Mouse (Mus musculus) neural tube, embryonic 15.5 days (tissue): ENCODE results near the gene Mettl16. TPM values are rescaled to one million over a fixed set of nuclear protein-coding genes. Genes with fewer than 3 reads are reported as not detected.

Experiments used
- ATAC-seq: fragments of 200-750 bp; cut with Nextera tagmentation; 2 replicates; pipeline ENCODE4 v1.8.0; 2017; ENCODE audit warnings: mild to moderate bottlenecking, moderate TSS enrichment, moderate library complexity; ENCODE audit not compliant: low FRiP score
- H3K27ac ChIP-seq: fragments of 300-500 bp; sonication (generic); replicated peaks from 2 replicates; pipeline ENCODE4 v1.5.1; 2015; ENCODE audit warnings: mild to moderate bottlenecking, inconsistent platforms
- H3K27me3 ChIP-seq: fragments of 300-500 bp; sonication (generic); replicated peaks from 2 replicates; pipeline ENCODE4 v1.6.1; 2015; ENCODE audit warnings: inconsistent platforms
- H3K36me3 ChIP-seq: fragments of 300-500 bp; sonication (generic); 2 replicates; pipeline ENCODE4 v1.6.1; 2015; ENCODE audit warnings: inconsistent platforms
- H3K4me1 ChIP-seq: fragments of 300-500 bp; sonication (generic); 2 replicates; pipeline ENCODE4 v1.6.1; 2015; ENCODE audit warnings: inconsistent platforms
- H3K4me2 ChIP-seq: fragments of 300-500 bp; sonication (generic); 2 replicates; pipeline ENCODE4 v1.6.1; 2015; ENCODE audit warnings: inconsistent platforms, mild to moderate bottlenecking, moderate library complexity
- H3K4me3 ChIP-seq: fragments of 300-500 bp; sonication (generic); replicated peaks from 2 replicates; pipeline ENCODE4 v1.5.1; 2015; ENCODE audit warnings: mild to moderate bottlenecking, inconsistent platforms
- H3K9ac ChIP-seq: fragments of 300-500 bp; sonication (generic); replicated peaks from 2 replicates; pipeline ENCODE4 v1.6.1; 2015; ENCODE audit warnings: mild to moderate bottlenecking, inconsistent platforms
- H3K9me3 ChIP-seq: fragments of 300-500 bp; sonication (generic); replicated peaks from 2 replicates; pipeline ENCODE4 v1.6.1; 2016; ENCODE audit warnings: inconsistent platforms
- WGBS: fragments of 180-500 bp; shearing (Covaris S2); methylation state at CpG from one replicate; pipeline ENCODE4 v1.1.7; 2015; ENCODE audit warnings: mixed read lengths; 5-methylcytosine and 5-hydroxymethylcytosine counted together
- polyA plus RNA-seq: library from polyadenylated mRNA; unstranded; fragments of >200 nt; fragmentation: Nextera tagmentation; extraction: Ambion mirVana; gene quantifications from 2 replicates; pipeline ENCODE4 v1.2.1, GENCODE M21; 2015

Gene Mettl16
- polyA plus RNA-seq, 1 experiment from 2014 or later, result 45.5 TPM

- peaks cover 32% of the 10 kb centered on the region for H3K36me3 ChIP-seq
- H3K9ac ChIP-seq, result no peak overlapping the region
- WGBS, result 80% methylated on average over 9 of the region's 9 CpGs
- H3K4me1 ChIP-seq, result peaks cover 35% of the 10 kb centered on the region
- no peak overlapping the region for H3K4me2 ChIP-seq
- no peak for ATAC-seq
- no peak overlapping the region for H3K4me3 ChIP-seq
- no peaks in the 10 kb centered on the region for H3K9me3 ChIP-seq
- H3K27me3 ChIP-seq, result no peaks in the 10 kb centered on the region
- 0 out of 2 replicates have a peak overlapping the region, but pooled peaks have one; percentile 13 for H3K27ac ChIP-seq
Observed at GRCm38 (mm10) chr11:74841366-74841765, 70.7 kb downstream of the Mettl16 start.

- WGBS, result 85% methylated on average over 13 of the region's 13 CpGs
- Histone ChIP-seq H3K27me3 (no peaks in the 10 kb centered on the region), H3K9me3 (no peaks in the 10 kb centered on the region), H3K4me1 (peaks cover 30% of the 10 kb centered on the region), H3K9ac (no peak overlapping the region), H3K27ac (no peak overlapping the region), H3K36me3 (peaks cover 32% of the 10 kb centered on the region), H3K4me2 (no peak overlapping the region), H3K4me3 (no peak overlapping the region)
- no peak for ATAC-seq
Observed at GRCm38 (mm10) chr11:74842045-74842444, 71.4 kb downstream of the Mettl16 start.

- Histone ChIP-seq H3K9ac (no peak overlapping the region), H3K27ac (no peak overlapping the region), H3K4me2 (no peak overlapping the region), H3K36me3 (peaks cover 32% of the 10 kb centered on the region), H3K9me3 (no peaks in the 10 kb centered on the region), H3K4me1 (peaks cover 25% of the 10 kb centered on the region), H3K27me3 (no peaks in the 10 kb centered on the region), H3K4me3 (no peak overlapping the region)
- WGBS, result 85% methylated on average over 22 of the region's 22 CpGs
- ATAC-seq, result no peak
Observed at GRCm38 (mm10) chr11:74842656-74843434, 72.2 kb downstream of the Mettl16 start.

- Histone ChIP-seq H3K4me1 (peaks cover 28% of the 10 kb centered on the region), H3K4me2 (no peak overlapping the region), H3K27ac (no peak overlapping the region), H3K9ac (no peak overlapping the region), H3K4me3 (no peak overlapping the region), H3K9me3 (no peaks in the 10 kb centered on the region), H3K36me3 (peaks cover 32% of the 10 kb centered on the region), H3K27me3 (no peaks in the 10 kb centered on the region)
- ATAC-seq, result no peak
- WGBS, result 87% methylated on average over 2 of the region's 2 CpGs
Observed at GRCm38 (mm10) chr11:74843435-74843714, 72.7 kb downstream of the Mettl16 start.

- peaks cover 32% of the 10 kb centered on the region for H3K36me3 ChIP-seq
- 62% methylated on average over 5 of the region's 5 CpGs for WGBS
Observed at GRCm38 (mm10) chr11:74843761-74844160, 73.1 kb downstream of the Mettl16 start.

GRCm38 (mm10) chr11:74845784-74846183, 75.2 kb downstream of the Mettl16 start:
- Histone ChIP-seq H3K27me3 (no peaks in the 10 kb centered on the region), H3K4me2 (no peak overlapping the region), H3K27ac (no peak overlapping the region), H3K36me3 (peaks cover 46% of the 10 kb centered on the region), H3K4me1 (peaks cover 18% of the 10 kb centered on the region), H3K4me3 (no peak overlapping the region), H3K9ac (no peak overlapping the region), H3K9me3 (no peaks in the 10 kb centered on the region)
- ATAC-seq, result no peak
- WGBS, result 76% methylated on average over 3 of the region's 3 CpGs

More at GRCm38 (mm10) chr11:74843761-74844160, 73.1 kb downstream of the Mettl16 start:
- Histone ChIP-seq H3K9me3 (no peaks in the 10 kb centered on the region), H3K9ac (no peak overlapping the region), H3K4me3 (no peak overlapping the region), H3K4me1 (peaks cover 26% of the 10 kb centered on the region), H3K27ac (no peak overlapping the region), H3K4me2 (no peak overlapping the region), H3K27me3 (no peaks in the 10 kb centered on the region)
- ATAC-seq, result no peak

GRCm38 (mm10) chr11:74847919-74848521, 77.4 kb downstream of the Mettl16 start:
- H3K36me3 ChIP-seq, result peaks cover 52% of the 10 kb centered on the region
- peaks cover 16% of the 10 kb centered on the region for H3K4me1 ChIP-seq
- no peak overlapping the region; the same call in 1 of the 2 replicates for H3K27ac ChIP-seq
- peak; percentile 56 for ATAC-seq
- no peak overlapping the region for H3K4me2 ChIP-seq
- WGBS, result 3% methylated on average over 13 of the region's 13 CpGs
- H3K27me3 ChIP-seq, result no peaks in the 10 kb centered on the region
- no peak overlapping the region for H3K9ac ChIP-seq
- H3K4me3 ChIP-seq, result no peak overlapping the region
- no peaks in the 10 kb centered on the region for H3K9me3 ChIP-seq

- WGBS, result 90% methylated on average over 14 of the region's 14 CpGs
Observed at GRCm38 (mm10) chr11:74850998-74851661, 80.5 kb downstream of the Mettl16 start.

GRCm38 (mm10) chr11:74857756-74858155, 87.1 kb downstream of the Mettl16 start:
- H3K27ac ChIP-seq, result no peak overlapping the region
- no peaks in the 10 kb centered on the region for H3K9me3 ChIP-seq
- H3K27me3 ChIP-seq, result no peaks in the 10 kb centered on the region
- no peak overlapping the region for H3K4me3 ChIP-seq
- no peak overlapping the region for H3K9ac ChIP-seq
- no peaks in the 10 kb centered on the region for H3K4me1 ChIP-seq
- WGBS, result 90% methylated on average over 9 of the region's 9 CpGs
- H3K4me2 ChIP-seq, result no peak overlapping the region
- no peak for ATAC-seq
- H3K36me3 ChIP-seq, result peaks cover 65% of the 10 kb centered on the region

More at GRCm38 (mm10) chr11:74850998-74851661, 80.5 kb downstream of the Mettl16 start:
- ATAC-seq, result no peak
- H3K9ac ChIP-seq, result no peak overlapping the region
- H3K36me3 ChIP-seq, result peaks cover 49% of the 10 kb centered on the region
- no peak overlapping the region for H3K27ac ChIP-seq
- no peaks in the 10 kb centered on the region for H3K27me3 ChIP-seq
- no peak overlapping the region for H3K4me3 ChIP-seq
- H3K9me3 ChIP-seq, result no peaks in the 10 kb centered on the region
- no peak overlapping the region for H3K4me2 ChIP-seq
- peaks cover 9% of the 10 kb centered on the region for H3K4me1 ChIP-seq

- Histone ChIP-seq H3K36me3 (peaks cover 77% of the 10 kb centered on the region), H3K9me3 (no peaks in the 10 kb centered on the region), H3K27ac (no peak overlapping the region), H3K27me3 (no peaks in the 10 kb centered on the region), H3K4me2 (no peak overlapping the region), H3K4me3 (no peak overlapping the region), H3K9ac (no peak overlapping the region), H3K4me1 (no peaks in the 10 kb centered on the region; the same call in 1 of the 2 replicates)
- WGBS, result 88% methylated on average over 5 of the region's 5 CpGs
- no peak for ATAC-seq
Observed at GRCm38 (mm10) chr11:74862129-74862528, 91.5 kb downstream of the Mettl16 start.

- Histone ChIP-seq H3K4me1 (peaks cover 5% of the 10 kb centered on the region; the same call in 1 of the 2 replicates), H3K4me2 (no peak overlapping the region), H3K4me3 (no peak overlapping the region), H3K27ac (no peak overlapping the region), H3K36me3 (peaks cover 80% of the 10 kb centered on the region), H3K27me3 (no peaks in the 10 kb centered on the region), H3K9ac (no peak overlapping the region), H3K9me3 (no peaks in the 10 kb centered on the region)
- no peak for ATAC-seq
- 28% methylated on average over 11 of the region's 11 CpGs for WGBS
Observed at GRCm38 (mm10) chr11:74863471-74863870, 92.8 kb downstream of the Mettl16 start.

- no peak overlapping the region for H3K4me2 ChIP-seq
- peaks cover 73% of the 10 kb centered on the region for H3K36me3 ChIP-seq
- H3K27me3 ChIP-seq, result no peaks in the 10 kb centered on the region
- H3K27ac ChIP-seq, result no peak overlapping the region
- no peak overlapping the region for H3K9ac ChIP-seq
- H3K9me3 ChIP-seq, result no peaks in the 10 kb centered on the region
- no peak overlapping the region for H3K4me3 ChIP-seq
- ATAC-seq, result no peak
- 91% methylated on average over 9 of the region's 9 CpGs for WGBS
- H3K4me1 ChIP-seq, result peaks cover 12% of the 10 kb centered on the region
Observed at GRCm38 (mm10) chr11:74864421-74864820, 93.8 kb downstream of the Mettl16 start.
